Mouse (Mus musculus) neural tube, embryonic 14.5 days (tissue): ENCODE data around the gene Zfp978. TPM values are rescaled to one million over a fixed set of nuclear protein-coding genes. Genes with fewer than 3 reads are reported as not detected.
"Not testable (repeated sequence)": the region's sequence is repeated elsewhere in the genome, so short reads cannot be mapped to it uniquely, and the experiment has no call there.

Experiments used
- ATAC-seq: fragments of 200-750 bp; cut with Nextera tagmentation; 2 replicates; pipeline ENCODE4 v1.8.0; 2017; ENCODE audit warnings: low read depth, mild to moderate bottlenecking, moderate TSS enrichment, moderate library complexity
- H3K27ac ChIP-seq: fragments of 300-500 bp; sonication (generic); 2 replicates; pipeline ENCODE4 v1.5.1; 2014; ENCODE audit warnings: low read depth, mild to moderate bottlenecking, control low read depth, low read length, moderate library complexity, mixed read lengths
- H3K27me3 ChIP-seq: fragments of 300-500 bp; sonication (generic); 2 replicates; pipeline ENCODE4 v1.6.1; 2014; ENCODE audit warnings: low read length; ENCODE audit not compliant: control insufficient read depth, insufficient read depth
- H3K36me3 ChIP-seq: fragments of 300-500 bp; sonication (generic); 2 replicates; pipeline ENCODE4 v1.6.1; 2014; ENCODE audit warnings: low read length, mixed read lengths; ENCODE audit not compliant: control insufficient read depth, insufficient read depth
- H3K4me1 ChIP-seq: fragments of 300-500 bp; sonication (generic); 2 replicates; pipeline ENCODE4 v1.6.1; 2014; ENCODE audit warnings: low read length; ENCODE audit not compliant: control insufficient read depth, insufficient read depth
- H3K4me2 ChIP-seq: fragments of 300-500 bp; sonication (generic); 2 replicates; pipeline ENCODE4 v1.6.1; 2014; ENCODE audit warnings: mild to moderate bottlenecking, low read depth, low read length, control low read depth
- H3K4me3 ChIP-seq: fragments of 300-500 bp; sonication (generic); 2 replicates; pipeline ENCODE4 v1.5.1; 2014; ENCODE audit warnings: low read depth, low read length, control low read depth, mixed read lengths
- H3K9ac ChIP-seq: fragments of 300-500 bp; sonication (generic); replicated peaks from 2 replicates; pipeline ENCODE4 v1.6.1; 2014; ENCODE audit warnings: low read depth, mild to moderate bottlenecking, control low read depth, low read length, mixed read lengths
- H3K9me3 ChIP-seq: fragments of 300-500 bp; sonication (generic); 2 replicates; pipeline ENCODE4 v1.6.1; 2016; ENCODE audit warnings: low read length; ENCODE audit not compliant: control insufficient read depth
- WGBS: fragments of 180-500 bp; shearing (Covaris S2); extraction: QIAGEN DNeasy Blood & Tissue Kit; methylation state at CpG from one replicate; pipeline ENCODE4 v1.1.7; 2014; 5-methylcytosine and 5-hydroxymethylcytosine counted together
- polyA plus RNA-seq: library from polyadenylated mRNA; unstranded; fragments of >200 nt; fragmentation: Nextera tagmentation; extraction: Ambion mirVana; gene quantifications from 2 replicates; pipeline ENCODE4 v1.2.1, GENCODE M21; 2014

The Zfp978 gene
- polyA plus RNA-seq, 1 experiment from 2014 or later: not detected

- not testable (repeated sequence) for H3K9ac ChIP-seq, H3K27me3 ChIP-seq, H3K4me2 ChIP-seq, H3K9me3 ChIP-seq, H3K36me3 ChIP-seq, ATAC-seq, H3K4me3 ChIP-seq, H3K4me1 ChIP-seq, H3K27ac ChIP-seq
- 85% methylated on average over 2 of the region's 4 CpGs for WGBS
Observed at GRCm38 (mm10) chr4:147383199-147383598, 22.1 kb downstream of the Zfp978 start.

DNA sequence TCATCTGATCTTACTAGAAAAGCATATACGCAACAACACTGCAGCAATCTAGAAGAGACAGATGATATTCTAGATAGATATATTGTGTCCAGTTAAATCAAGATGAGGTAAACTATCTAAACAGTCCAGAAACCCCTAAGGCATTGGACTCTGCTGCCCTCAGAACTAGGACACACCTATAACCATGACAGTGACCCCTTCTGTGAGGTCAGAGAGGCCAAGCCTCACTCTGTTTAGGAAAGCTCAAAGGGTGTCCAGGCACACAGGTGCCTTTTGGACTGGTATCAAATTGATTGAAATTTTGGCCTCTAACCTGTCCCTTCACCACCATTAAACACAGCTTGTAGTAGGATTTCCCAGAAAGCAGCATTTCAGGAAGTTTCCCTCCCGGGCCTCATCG lies 36.1 kb downstream of the Zfp978 start:
- H3K4me2 ChIP-seq, H3K4me3 ChIP-seq, ATAC-seq, H3K9ac ChIP-seq, H3K27me3 ChIP-seq, H3K36me3 ChIP-seq, H3K4me1 ChIP-seq, H3K27ac ChIP-seq: not testable (repeated sequence)
- H3K9me3 ChIP-seq: peaks cover 12% of the 10 kb centered on the region; the same call in 1 of the 2 replicates
- WGBS: 94% methylated on average over 3 of the region's 3 CpGs

DNA sequence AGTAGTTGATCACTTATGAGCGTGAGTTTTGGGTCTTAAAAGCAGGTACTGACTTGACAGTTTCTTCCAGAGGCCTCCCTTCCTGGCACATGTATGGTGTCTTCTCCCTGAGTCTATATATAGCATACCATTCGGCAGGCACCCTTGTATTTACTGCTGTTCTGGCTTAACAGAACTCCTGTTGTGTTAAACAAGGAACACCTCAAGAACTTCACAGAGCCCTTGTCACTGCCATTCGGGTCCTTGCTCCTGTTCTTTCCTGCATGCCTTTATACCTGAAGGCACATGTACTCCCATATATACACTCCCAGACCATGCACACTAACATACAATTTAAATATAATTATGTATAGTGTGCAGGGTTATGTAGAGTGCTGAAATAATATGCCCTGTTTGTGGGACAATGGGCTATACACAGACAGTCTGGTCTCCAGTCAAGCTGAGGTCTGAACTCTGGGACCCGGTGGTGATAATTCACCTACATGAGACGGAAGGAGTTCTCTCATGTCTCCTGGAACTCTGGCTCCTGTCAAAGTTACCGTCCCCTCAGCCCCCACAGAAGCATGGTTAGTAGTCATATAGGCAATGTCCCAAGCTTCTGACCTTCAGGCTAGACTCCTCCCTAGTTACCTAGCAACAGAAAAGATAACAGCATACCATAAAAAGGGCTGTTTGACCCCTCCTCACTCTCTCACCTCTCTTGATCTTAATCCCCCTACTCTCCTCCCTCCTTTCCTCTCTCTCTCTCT lies 37.0 kb downstream of the Zfp978 start:
- 85% methylated on average over 6 of the region's 6 CpGs for WGBS
- not testable (repeated sequence) for ATAC-seq
- H3K9me3 ChIP-seq: peaks cover 12% of the 10 kb centered on the region; the same call in 1 of the 2 replicates

GRCm38 (mm10) chr4:147398741-147399140 lies 37.6 kb downstream of the Zfp978 start:
- H3K36me3 ChIP-seq, H3K4me3 ChIP-seq, H3K27me3 ChIP-seq, ATAC-seq, H3K4me2 ChIP-seq, H3K27ac ChIP-seq, H3K4me1 ChIP-seq, H3K9ac ChIP-seq: not testable (repeated sequence)
- H3K9me3 ChIP-seq: peaks cover 17% of the 10 kb centered on the region
- 86% methylated on average over 1 of the region's 1 CpGs for WGBS

More for the DNA sequence above, 37.0 kb downstream of the Zfp978 start:
- not testable (repeated sequence) for H3K4me1 ChIP-seq, H3K4me2 ChIP-seq, H3K27ac ChIP-seq, H3K4me3 ChIP-seq, H3K9ac ChIP-seq, H3K36me3 ChIP-seq, H3K27me3 ChIP-seq

- H3K9me3 ChIP-seq: peaks cover 24% of the 10 kb centered on the region
- not testable (repeated sequence) for H3K36me3 ChIP-seq, H3K4me2 ChIP-seq, H3K4me1 ChIP-seq, H3K4me3 ChIP-seq, H3K27me3 ChIP-seq, ATAC-seq, H3K9ac ChIP-seq, H3K27ac ChIP-seq
- WGBS: 81% methylated on average over 3 of the region's 3 CpGs
Observed at GRCm38 (mm10) chr4:147399505-147399904, 38.4 kb downstream of the Zfp978 start.

- not testable (repeated sequence) for ATAC-seq
- H3K9me3 ChIP-seq: peaks cover 25% of the 10 kb centered on the region
Observed at GRCm38 (mm10) chr4:147400031-147400847, 39.1 kb downstream of the Zfp978 start.

DNA sequence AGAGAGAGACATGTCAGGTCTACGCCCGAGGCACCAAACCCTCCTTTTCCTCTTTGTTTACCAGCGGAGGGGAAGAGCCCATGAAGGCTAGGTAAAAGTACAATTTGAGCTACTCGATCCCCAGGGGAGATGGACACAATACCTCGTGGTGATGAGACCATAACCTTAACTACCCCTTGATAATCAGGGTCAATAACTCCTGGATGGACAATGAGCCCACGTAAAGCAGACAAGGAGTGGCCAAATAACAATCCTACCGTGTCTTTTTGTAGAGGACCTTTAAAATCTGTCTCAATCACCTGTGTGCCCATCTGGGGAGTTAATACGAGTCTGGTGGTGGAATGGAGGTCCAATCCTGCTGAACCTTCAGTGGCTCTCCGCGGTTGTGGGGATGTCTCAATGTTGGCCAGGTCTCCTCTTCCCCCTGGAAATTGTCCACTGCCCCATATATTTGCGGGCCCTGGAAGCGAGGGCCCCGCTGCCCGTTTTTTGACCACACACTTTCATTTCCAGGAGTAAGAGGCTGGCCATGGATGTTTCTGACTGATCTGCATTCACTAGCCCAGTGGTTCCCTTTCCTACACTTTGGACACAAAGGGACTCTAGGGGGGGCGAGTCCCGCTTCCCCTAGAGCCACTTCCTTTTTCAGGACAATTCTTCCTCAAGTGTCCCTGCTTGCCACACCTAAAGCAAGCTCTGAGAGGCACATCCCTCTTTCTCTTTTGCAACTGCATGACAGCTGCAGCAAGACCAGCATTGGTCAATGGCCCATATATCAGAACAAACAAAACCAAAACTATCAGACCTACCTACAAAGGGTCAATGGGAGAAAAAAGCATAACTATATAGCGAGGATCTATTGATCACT lies 40.0 kb downstream of the Zfp978 start:
- not testable (repeated sequence) for H3K9ac ChIP-seq, H3K4me3 ChIP-seq, H3K27ac ChIP-seq, H3K36me3 ChIP-seq, H3K27me3 ChIP-seq, ATAC-seq, H3K4me1 ChIP-seq, H3K4me2 ChIP-seq
- 82% methylated on average over 15 of the region's 17 CpGs for WGBS
- H3K9me3 ChIP-seq: peaks cover 27% of the 10 kb centered on the region

More at GRCm38 (mm10) chr4:147400031-147400847, 39.1 kb downstream of the Zfp978 start:
- H3K4me3 ChIP-seq, H3K4me1 ChIP-seq, H3K27me3 ChIP-seq, H3K9ac ChIP-seq, H3K36me3 ChIP-seq, H3K27ac ChIP-seq, H3K4me2 ChIP-seq: not testable (repeated sequence)
- WGBS: 85% methylated on average over 8 of the region's 8 CpGs

- not testable (repeated sequence) for H3K9ac ChIP-seq, H3K4me2 ChIP-seq, H3K36me3 ChIP-seq, H3K27ac ChIP-seq, ATAC-seq, H3K27me3 ChIP-seq, H3K4me1 ChIP-seq, H3K4me3 ChIP-seq
- 84% methylated on average over 17 of the region's 17 CpGs for WGBS
- H3K9me3 ChIP-seq: peaks cover 27% of the 10 kb centered on the region
Observed at GRCm38 (mm10) chr4:147401736-147402506, 40.8 kb downstream of the Zfp978 start.
